Mouse (Mus musculus) mature B cell (primary cell): ENCODE results near the gene C1ra.
"Not testable (repeated sequence)": the region's sequence is repeated elsewhere in the genome, so short reads cannot be mapped to it uniquely, and the experiment has no call there.

Experiments used
- in situ Hi-C: fragments of 300-500 bp; cut with MboI; formaldehyde crosslinking; loops from 2 replicates; pipeline ENCODE4 v1.14.3; 2019

The C1ra gene

GRCm38 (mm10) chr6:124512355-124512836, at the start of gene C1ra:
Gene C1ra (plus strand): TSS chr6:124512405.
- in situ Hi-C loops: no loop called here

- in situ Hi-C loops: no loop called here
Observed at GRCm38 (mm10) chr6:124463881-124464291, 48.3 kb upstream of the C1ra start.

GRCm38 (mm10) chr6:124464305-124465271, 47.6 kb upstream of the C1ra start, which contains the start of gene Clstn3:
Gene Clstn3 (minus strand): TSS chr6:124464794.
- in situ Hi-C loops: no loop called here

GRCm38 (mm10) chr6:124465299-124465698, 46.9 kb upstream of the C1ra start:
- in situ Hi-C loops: no loop called here

- in situ Hi-C loops: no loop called here
Observed at GRCm38 (mm10) chr6:124465729-124466128, 46.5 kb upstream of the C1ra start.

GRCm38 (mm10) chr6:124471121-124471520, 41.1 kb upstream of the C1ra start:
- in situ Hi-C loops: no loop called here

- in situ Hi-C loops: not testable (repeated sequence)
Observed at GRCm38 (mm10) chr6:124471783-124472638, 40.2 kb upstream of the C1ra start.

- in situ Hi-C loops: no loop called here
Observed at GRCm38 (mm10) chr6:124472801-124473200, 39.4 kb upstream of the C1ra start.

GRCm38 (mm10) chr6:124474621-124475020, 37.6 kb upstream of the C1ra start:
- in situ Hi-C loops: no loop called here

GRCm38 (mm10) chr6:124475335-124476075, 36.7 kb upstream of the C1ra start:
- in situ Hi-C loops: not testable (repeated sequence)

GRCm38 (mm10) chr6:124476216-124476615, 36.0 kb upstream of the C1ra start:
- in situ Hi-C loops: no loop called here

GRCm38 (mm10) chr6:124476796-124477195, 35.4 kb upstream of the C1ra start:
- in situ Hi-C loops: no loop called here

- in situ Hi-C loops: no loop called here
Observed at GRCm38 (mm10) chr6:124477221-124477655, 35.0 kb upstream of the C1ra start.

GRCm38 (mm10) chr6:124477922-124478651, 34.1 kb upstream of the C1ra start:
- in situ Hi-C loops: no loop called here

- in situ Hi-C loops: no loop called here
Observed at GRCm38 (mm10) chr6:124478874-124479572, 33.2 kb upstream of the C1ra start.

- in situ Hi-C loops: no loop called here
Observed at GRCm38 (mm10) chr6:124479573-124479930, 32.7 kb upstream of the C1ra start.

GRCm38 (mm10) chr6:124480295-124480694, 31.9 kb upstream of the C1ra start:
- in situ Hi-C loops: no loop called here

GRCm38 (mm10) chr6:124481571-124481970, 30.6 kb upstream of the C1ra start:
- in situ Hi-C loops: no loop called here

GRCm38 (mm10) chr6:124483831-124484230, 28.4 kb upstream of the C1ra start:
- in situ Hi-C loops: not testable (repeated sequence)

GRCm38 (mm10) chr6:124484851-124485250, 27.4 kb upstream of the C1ra start:
- in situ Hi-C loops: no loop called here
